10 mouse cellular contexts compared by ENCODE assay signal in the genomic region with DNA sequence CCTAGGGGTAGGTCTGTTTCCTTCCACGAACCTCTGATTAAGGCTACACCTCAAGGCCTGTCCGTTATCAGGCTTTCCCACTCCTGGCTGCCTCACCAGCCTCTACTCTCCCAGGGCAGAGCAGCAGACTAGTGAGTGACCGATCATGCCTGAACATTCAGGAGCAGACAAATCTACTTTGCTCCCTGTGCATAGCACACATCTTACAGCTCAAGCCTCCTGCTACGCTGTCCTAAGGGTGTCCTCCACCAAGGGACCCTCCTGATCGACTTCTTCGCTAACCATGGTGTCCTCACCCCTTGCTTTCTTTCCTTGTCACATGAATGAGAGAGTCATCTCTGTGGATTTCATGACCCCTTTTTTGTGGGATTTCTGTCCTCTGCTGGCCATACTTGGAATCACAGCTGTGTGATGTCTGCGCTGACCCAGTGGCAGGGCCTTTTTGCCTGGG. TPM values are rescaled to one million over a fixed set of nuclear protein-coding genes. Genes with fewer than 3 reads are reported as not detected.
DNase-seq lines count a peak whose midpoint lies in the region; ATAC-seq and TF ChIP-seq lines count a peak whose summit lies in the region.
"Had no signal": no experiment of that assay in that cellular context is flagged by ENCODE, and none has a peak within 500 bp of the region (broad histone marks: within the 10 kb centered on the region; RNA-seq: fewer than 3 reads in every experiment).

No protein-coding gene starts in this region.

- H3K79me3 ChIP-seq in C2C12 (ENCODE audit: low read depth) = no peaks in the 10 kb centered on the region

- no peak overlapping the region for H3K9ac ChIP-seq in embryonic facial prominence, embryonic 11.5 days (replicated peaks; ENCODE audit: low read length)
- H3K9ac ChIP-seq: embryonic facial prominence, embryonic 12.5 days had no signal

- 72% methylated on average over 7 of the region's 7 CpGs for WGBS in embryonic facial prominence, embryonic 11.5 days

- TF ChIP-seq CTCF in gastrocnemius, adult 2 months (IDR thresholded peaks at IDR 0.05) = peak; percentile 81
- TF ChIP-seq CTCF in C2C12 (IDR thresholded peaks at IDR 0.05; ENCODE audit: control insufficient read depth, insufficient read depth, insufficient read length) = peak; percentile 45

- H3ac ChIP-seq in C2C12 (ENCODE audit: control insufficient read depth, insufficient read length, low read depth) = no peak overlapping the region

- no peak overlapping the region for H3K4me3 ChIP-seq in gastrocnemius, adult 2 months
- H3K4me3 ChIP-seq in C2C12 (ENCODE audit: insufficient read depth, poor library complexity, severe bottlenecking) = no peak overlapping the region
- no peak overlapping the region for H3K4me3 ChIP-seq in embryonic facial prominence, embryonic 11.5 days (ENCODE audit: low read depth, low read length)
- H3K4me3 ChIP-seq: embryonic facial prominence, embryonic 12.5 days had no signal

- no peaks in the 10 kb centered on the region for H3K79me2 ChIP-seq in C2C12 (ENCODE audit: control insufficient read depth, insufficient read depth)

- DNase-seq in gastrocnemius, adult 2 months = peak; percentile 39
- DNase-seq in gastrocnemius, postnatal 25 days = no peak
- peak; percentile 61 for DNase-seq in adrenal gland, postnatal 14 days
- peak; percentile 54 for DNase-seq in embryonic facial prominence, embryonic 11.5 days (ENCODE audit: low spot score)
- DNase-seq in kidney, postnatal 10 days = peak; percentile 57
- peak; percentile 3 for DNase-seq in lung, postnatal 25 days (ENCODE audit: low spot score)
- DNase-seq in spleen, postnatal 36 days (ENCODE audit: low spot score in 2 of 2) = peak; percentile 36 to 54

- no peak overlapping the region for H3K4me2 ChIP-seq in embryonic facial prominence, embryonic 11.5 days (ENCODE audit: low read depth, low read length)
- H3K4me2 ChIP-seq: embryonic facial prominence, embryonic 12.5 days had no signal

- no peaks in the 10 kb centered on the region for H3K36me3 ChIP-seq in C2C12 (ENCODE audit: control insufficient read depth, insufficient read depth)
- H3K36me3 ChIP-seq in embryonic facial prominence, embryonic 11.5 days (replicated peaks; ENCODE audit: control insufficient read depth, insufficient read depth, low read depth, low read length) = no peaks in the 10 kb centered on the region
- H3K36me3 ChIP-seq: embryonic facial prominence, embryonic 12.5 days had no signal

- H3K4me1 ChIP-seq in embryonic facial prominence, embryonic 11.5 days (ENCODE audit: control insufficient read depth, insufficient read depth, low read length) = no peaks in the 10 kb centered on the region
- H3K4me1 ChIP-seq: embryonic facial prominence, embryonic 12.5 days had no signal

- H3K27ac ChIP-seq in gastrocnemius, adult 2 months = no peak overlapping the region
- no peak overlapping the region for H3K27ac ChIP-seq in embryonic facial prominence, embryonic 11.5 days (replicated peaks; ENCODE audit: low read depth, low read length)
- H3K27ac ChIP-seq: embryonic facial prominence, embryonic 12.5 days had no signal

- ATAC-seq in embryonic facial prominence, embryonic 11.5 days (replicated peaks; ENCODE audit: insufficient number of reproducible peaks, low FRiP score, low TSS enrichment, low read depth) = no peak

- intact Hi-C loops in gastrocnemius, adult 2 months (cut with DNase I) = loop anchor here (5.0 kb wide), 2 partner anchors 186 to 351 kb away; no protein-coding TSS in a partner anchor

- no peaks in the 10 kb centered on the region for H3K9me3 ChIP-seq in embryonic facial prominence, embryonic 11.5 days (replicated peaks; ENCODE audit: control insufficient read depth, low read length)
- H3K9me3 ChIP-seq: embryonic facial prominence, embryonic 12.5 days had no signal

- no peaks in the 10 kb centered on the region for H3K27me3 ChIP-seq in C2C12 (ENCODE audit: control insufficient read depth, insufficient read depth, insufficient read length)
- no peaks in the 10 kb centered on the region for H3K27me3 ChIP-seq in embryonic facial prominence, embryonic 11.5 days (ENCODE audit: control insufficient read depth, insufficient read depth, low read length)
- H3K27me3 ChIP-seq: embryonic facial prominence, embryonic 12.5 days had no signal

TF ChIP-seq in C2C12, 6 proteins besides CTCF, POLR2A, EP300 and RAD21:
- TF ChIP-seq MYOD1 (IDR thresholded peaks at IDR 0.05; ENCODE audit: control insufficient read depth, insufficient read length, low read depth) = no peak
- TF ChIP-seq CEBPB (IDR thresholded peaks at IDR 0.05; ENCODE audit: low read depth) = no peak
- TF ChIP-seq USF1 (IDR thresholded peaks at IDR 0.05; ENCODE audit: low read depth) = no peak
- TF ChIP-seq FOSL1 (IDR thresholded peaks at IDR 0.05; ENCODE audit: insufficient read depth, low read length, poor library complexity, severe bottlenecking) = no peak
- no peak for TF ChIP-seq MYOG (IDR thresholded peaks at IDR 0.05; ENCODE audit: control insufficient read depth, extremely low read depth, insufficient read length)
TF ChIP-seq in C2C12: peak in this region for 0.

RNA-seq across cellular contexts. Expression of a gene that starts 7.0 kb away (rescaled TPM):
- not detected for total RNA-seq in gastrocnemius, adult 2 months (2021)
- not detected for total RNA-seq in gastrocnemius, postnatal 25 days (2021)
- not detected for polyA plus RNA-seq in C2C12 (2012; fragmentation: generic; extraction: Trizol)
- total RNA-seq in adrenal gland, postnatal 14 days (2021) = not detected in 2 replicates
- polyA plus RNA-seq in embryonic facial prominence, embryonic 11.5 days (2014; fragmentation: Nextera tagmentation; extraction: Ambion mirVana) = not detected in 2 replicates
- polyA plus RNA-seq: embryonic facial prominence, embryonic 12.5 days; limb, embryonic 14.5 days had no signal

RNA-seq across cellular contexts. Expression of a gene that starts 10.4 kb away (rescaled TPM):
- not detected for total RNA-seq in gastrocnemius, adult 2 months (2021)
- not detected for total RNA-seq in gastrocnemius, postnatal 25 days (2021)
- not detected for polyA plus RNA-seq in C2C12 (2012; fragmentation: generic; extraction: Trizol)
- not detected in 2 replicates for total RNA-seq in adrenal gland, postnatal 14 days (2021)
- not detected in 2 replicates for polyA plus RNA-seq in embryonic facial prominence, embryonic 11.5 days (2014; fragmentation: Nextera tagmentation; extraction: Ambion mirVana)
- polyA plus RNA-seq: embryonic facial prominence, embryonic 12.5 days; limb, embryonic 14.5 days had no signal

RNA-seq across cellular contexts. Expression of a gene that starts 17.6 kb away (rescaled TPM):
- total RNA-seq in gastrocnemius, adult 2 months (2021) = not detected
- not detected for total RNA-seq in gastrocnemius, postnatal 25 days (2021)
- polyA plus RNA-seq in C2C12 (2012; fragmentation: generic; extraction: Trizol) = not detected
- not detected in 2 replicates for total RNA-seq in adrenal gland, postnatal 14 days (2021)
- polyA plus RNA-seq in embryonic facial prominence, embryonic 11.5 days (2014; fragmentation: Nextera tagmentation; extraction: Ambion mirVana) = not detected in 2 replicates
- polyA plus RNA-seq: embryonic facial prominence, embryonic 12.5 days had no signal

RNA-seq across cellular contexts. Expression of a gene that starts 28.0 kb away (rescaled TPM):
- under 1 TPM in 1 of 2 experiments, not detected in 1; 0.22 TPM for total RNA-seq in gastrocnemius, adult 2 months (2021)
- not detected for total RNA-seq in gastrocnemius, postnatal 25 days (2021)
- polyA plus RNA-seq in C2C12 (2012; fragmentation: generic; extraction: Trizol) = not detected
- total RNA-seq in adrenal gland, postnatal 14 days (2021) = not detected in 2 replicates
- not detected in 2 replicates for polyA plus RNA-seq in embryonic facial prominence, embryonic 11.5 days (2014; fragmentation: Nextera tagmentation; extraction: Ambion mirVana)
- polyA plus RNA-seq: embryonic facial prominence, embryonic 12.5 days; limb, embryonic 14.5 days had no signal

RNA-seq across cellular contexts. Expression of a gene that starts 32.5 kb away (rescaled TPM):
- not detected for total RNA-seq in gastrocnemius, adult 2 months (2021)
- under 1 TPM in 1 of 2 experiments, not detected in 1; 0.10 TPM for total RNA-seq in gastrocnemius, postnatal 25 days (2021)
- polyA plus RNA-seq in C2C12 (2012; fragmentation: generic; extraction: Trizol) = not detected
- total RNA-seq in adrenal gland, postnatal 14 days (2021) = 0.15 TPM in 1 of 2 replicates, not detected in the other
- polyA plus RNA-seq in embryonic facial prominence, embryonic 11.5 days (2014; fragmentation: Nextera tagmentation; extraction: Ambion mirVana) = 0.07 TPM in 1 of 2 replicates, not detected in the other
